Mouse (Mus musculus) embryonic facial prominence, embryonic 15.5 days (tissue): ENCODE data around the gene Tmem251. TPM values are rescaled to one million over a fixed set of nuclear protein-coding genes. Genes with fewer than 3 reads are reported as not detected.

Experiments
- ATAC-seq: fragments of 200-750 bp; cut with Nextera tagmentation; 2 replicates; pipeline ENCODE4 v1.8.0; 2017; ENCODE audit warnings: low read depth, moderate TSS enrichment; ENCODE audit not compliant: insufficient number of reproducible peaks, low FRiP score, low TSS enrichment
- H3K27ac ChIP-seq: fragments of 300-500 bp; sonication (generic); replicated peaks from 2 replicates; pipeline ENCODE4 v1.5.1; 2015; ENCODE audit warnings: mild to moderate bottlenecking, inconsistent platforms
- H3K27me3 ChIP-seq: fragments of 300-500 bp; sonication (generic); 2 replicates; pipeline ENCODE4 v1.6.1; 2015; ENCODE audit warnings: inconsistent platforms
- H3K36me3 ChIP-seq: fragments of 300-500 bp; sonication (generic); 2 replicates; pipeline ENCODE4 v1.6.1; 2015; ENCODE audit warnings: mild to moderate bottlenecking, inconsistent platforms
- H3K4me1 ChIP-seq: fragments of 300-500 bp; sonication (generic); 2 replicates; pipeline ENCODE4 v1.6.1; 2015; ENCODE audit warnings: inconsistent platforms
- H3K4me2 ChIP-seq: fragments of 300-500 bp; sonication (generic); replicated peaks from 2 replicates; pipeline ENCODE4 v1.6.1; 2015; ENCODE audit warnings: mild to moderate bottlenecking, inconsistent platforms
- H3K4me3 ChIP-seq: fragments of 300-500 bp; sonication (generic); replicated peaks from 2 replicates; pipeline ENCODE4 v1.5.1; 2015; ENCODE audit warnings: mild to moderate bottlenecking, inconsistent platforms
- H3K9ac ChIP-seq: fragments of 300-500 bp; sonication (generic); 2 replicates; pipeline ENCODE4 v1.6.1; 2015; ENCODE audit warnings: inconsistent platforms
- H3K9me3 ChIP-seq: fragments of 300-500 bp; sonication (generic); replicated peaks from 2 replicates; pipeline ENCODE4 v1.6.1; 2016; ENCODE audit warnings: inconsistent platforms
- WGBS: fragments of 180-500 bp; shearing (Covaris S2); methylation state at CpG from one replicate; pipeline ENCODE4 v1.1.7; 2015; 5-methylcytosine and 5-hydroxymethylcytosine counted together
- polyA plus RNA-seq: library from polyadenylated mRNA; unstranded; fragments of >200 nt; fragmentation: Nextera tagmentation; extraction: Ambion mirVana; gene quantifications from 2 replicates; pipeline ENCODE4 v1.2.1, GENCODE M21; 2015

The Tmem251 gene
- polyA plus RNA-seq, 1 experiment from 2014 or later, result 8.7 TPM

GRCm38 (mm10) chr12:102703441-102703840, 40.1 kb upstream of the Tmem251 start:
- peak overlapping the region; percentile 96 for H3K4me2 ChIP-seq
- H3K9me3 ChIP-seq, result no peaks in the 10 kb centered on the region
- peak overlapping the region; percentile 76 for H3K4me3 ChIP-seq
- H3K36me3 ChIP-seq, result no peaks in the 10 kb centered on the region
- 39% methylated on average over 6 of the region's 6 CpGs for WGBS
- H3K27ac ChIP-seq, result peak overlapping the region; percentile 85; the same call in 1 of the 2 replicates
- H3K27me3 ChIP-seq, result no peaks in the 10 kb centered on the region
- no peak for ATAC-seq
- peaks cover 47% of the 10 kb centered on the region for H3K4me1 ChIP-seq
- no peak overlapping the region for H3K9ac ChIP-seq

- peak overlapping the region; percentile 76 for H3K4me3 ChIP-seq
- peaks cover 42% of the 10 kb centered on the region for H3K4me1 ChIP-seq
- no peak for ATAC-seq
- peak overlapping the region; percentile 52; the same call in 1 of the 2 replicates for H3K27ac ChIP-seq
- peak overlapping the region; percentile 96 for H3K4me2 ChIP-seq
- H3K9ac ChIP-seq, result peak overlapping the region; percentile 37
- no peaks in the 10 kb centered on the region for H3K27me3 ChIP-seq
- no peaks in the 10 kb centered on the region for H3K36me3 ChIP-seq
- WGBS, result 7% methylated on average over 17 of the region's 17 CpGs
- no peaks in the 10 kb centered on the region for H3K9me3 ChIP-seq
These were observed 39.6 kb upstream of the Tmem251 start for GRCm38 (mm10) chr12:102703921-102704408.

- Histone ChIP-seq H3K4me2 (peak within 1 kb of the TSS; percentile 96), H3K4me1 (peaks cover 36% of the 10 kb centered on the region), H3K9ac (peak within 1 kb of the TSS; percentile 75), H3K27me3 (no peaks in the 10 kb centered on the region), H3K36me3 (no peaks in the 10 kb centered on the region), H3K27ac (peak within 1 kb of the TSS; percentile 89), H3K9me3 (no peaks in the 10 kb centered on the region), H3K4me3 (peak within 1 kb of the TSS; percentile 76)
- peak; percentile 90 for ATAC-seq
- under 1% methylated on average over 55 of the region's 105 CpGs for WGBS
These were observed 38.9 kb upstream of the Tmem251 start, which contains the start of gene Itpk1 for GRCm38 (mm10) chr12:102704457-102705198. Gene Itpk1, minus strand, starts transcription at chr12:102704930.

DNA sequence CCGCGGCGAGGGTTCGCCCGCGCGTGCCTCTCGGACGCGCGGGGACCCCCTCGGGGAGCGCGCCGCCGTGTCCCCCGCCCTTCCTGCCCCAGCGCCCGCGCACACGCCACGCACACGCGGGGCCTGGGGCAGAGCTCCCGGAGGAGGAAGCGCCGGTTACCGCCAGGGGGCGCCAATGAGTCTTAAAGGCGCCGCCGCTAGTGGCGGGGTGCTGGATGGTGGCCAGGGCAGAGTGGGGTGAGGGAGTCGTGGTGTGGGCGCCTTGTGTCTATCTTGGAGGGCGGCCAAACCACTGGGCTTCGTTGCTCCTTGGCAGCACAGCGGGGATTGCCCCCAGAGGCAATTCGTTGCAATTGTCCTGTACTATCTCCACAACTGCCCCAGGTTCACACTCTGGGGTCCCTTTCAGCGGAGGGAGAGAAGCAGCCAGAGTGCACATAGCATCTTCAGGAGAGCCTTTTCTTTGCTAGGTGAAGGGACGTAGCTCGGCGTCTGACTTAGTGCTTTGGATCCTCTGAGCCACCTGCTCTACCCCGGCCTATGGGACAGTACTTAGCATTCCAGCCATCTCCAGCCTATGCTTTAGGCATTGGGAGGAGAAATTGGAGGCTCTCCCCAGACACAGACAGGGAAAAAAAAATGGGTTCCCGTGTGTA, 38.2 kb upstream of the Tmem251 start:
- ATAC-seq, result peak; percentile 68
- WGBS, result 1% methylated on average over 45 of the region's 45 CpGs

GRCm38 (mm10) chr12:102705906-102706640, 37.5 kb upstream of the Tmem251 start:
- peak overlapping the region; percentile 76; the same call in 1 of the 2 replicates for H3K4me3 ChIP-seq
- H3K9ac ChIP-seq, result no peak overlapping the region
- H3K9me3 ChIP-seq, result no peaks in the 10 kb centered on the region
- H3K4me1 ChIP-seq, result peaks cover 29% of the 10 kb centered on the region
- no peak for ATAC-seq
- WGBS, result 69% methylated on average over 6 of the region's 6 CpGs
- H3K27ac ChIP-seq, result no peak overlapping the region
- H3K4me2 ChIP-seq, result peak overlapping the region; percentile 96
- no peaks in the 10 kb centered on the region for H3K27me3 ChIP-seq
- H3K36me3 ChIP-seq, result no peaks in the 10 kb centered on the region

More for the DNA sequence above, 38.2 kb upstream of the Tmem251 start:
- peak overlapping the region; percentile 89 for H3K27ac ChIP-seq
- H3K4me2 ChIP-seq, result peak overlapping the region; percentile 96
- no peaks in the 10 kb centered on the region for H3K27me3 ChIP-seq
- H3K9ac ChIP-seq, result peak overlapping the region; percentile 75
- H3K9me3 ChIP-seq, result no peaks in the 10 kb centered on the region
- peak overlapping the region; percentile 76 for H3K4me3 ChIP-seq
- no peaks in the 10 kb centered on the region for H3K36me3 ChIP-seq
- peaks cover 29% of the 10 kb centered on the region for H3K4me1 ChIP-seq

- Histone ChIP-seq H3K27ac (no peak overlapping the region), H3K9me3 (no peaks in the 10 kb centered on the region), H3K4me3 (no peak overlapping the region), H3K4me2 (no peak overlapping the region), H3K27me3 (no peaks in the 10 kb centered on the region), H3K9ac (no peak overlapping the region), H3K36me3 (no peaks in the 10 kb centered on the region), H3K4me1 (peaks cover 29% of the 10 kb centered on the region)
- no peak for ATAC-seq
- 78% methylated on average over 10 of the region's 10 CpGs for WGBS
These were observed 36.6 kb upstream of the Tmem251 start for GRCm38 (mm10) chr12:102706833-102707463.

GRCm38 (mm10) chr12:102708220-102708619, 35.3 kb upstream of the Tmem251 start:
- Histone ChIP-seq H3K4me2 (no peak overlapping the region), H3K4me1 (peaks cover 21% of the 10 kb centered on the region), H3K36me3 (no peaks in the 10 kb centered on the region), H3K9ac (no peak overlapping the region), H3K27me3 (no peaks in the 10 kb centered on the region), H3K27ac (no peak overlapping the region), H3K9me3 (no peaks in the 10 kb centered on the region), H3K4me3 (no peak overlapping the region)
- WGBS, result 78% methylated on average over 11 of the region's 11 CpGs
- ATAC-seq, result no peak

GRCm38 (mm10) chr12:102709896-102710295, 33.7 kb upstream of the Tmem251 start:
- ATAC-seq, result no peak
- Histone ChIP-seq H3K36me3 (no peaks in the 10 kb centered on the region), H3K9me3 (no peaks in the 10 kb centered on the region), H3K4me1 (peaks cover 13% of the 10 kb centered on the region), H3K27ac (no peak overlapping the region), H3K27me3 (no peaks in the 10 kb centered on the region), H3K4me3 (no peak overlapping the region), H3K4me2 (no peak overlapping the region), H3K9ac (no peak overlapping the region)
- WGBS, result 78% methylated on average over 5 of the region's 5 CpGs

DNA sequence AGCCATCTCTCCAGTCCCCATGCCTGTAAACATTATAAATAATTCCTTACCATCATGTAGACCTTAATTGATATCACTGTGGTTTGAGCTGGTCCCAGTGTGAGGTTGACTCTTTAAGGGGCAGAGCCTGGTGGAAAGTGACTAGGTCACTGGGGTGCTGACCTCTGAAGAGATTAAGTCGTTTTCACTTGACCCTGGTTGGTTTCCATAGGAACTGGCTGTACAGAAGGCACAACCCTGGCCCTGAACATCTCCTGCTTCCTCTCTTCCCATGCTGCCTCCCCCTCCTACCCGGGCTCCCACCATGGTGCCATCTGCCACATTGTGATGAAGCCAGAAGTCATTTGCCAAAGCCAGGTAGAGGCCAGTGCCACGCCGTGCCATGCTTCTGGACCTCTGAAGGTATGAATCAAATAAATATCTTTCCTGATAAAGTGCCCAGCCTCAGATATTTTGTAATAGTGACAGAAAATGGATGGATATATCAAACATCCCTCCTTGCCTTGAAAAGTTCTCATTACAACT, 32.6 kb upstream of the Tmem251 start:
- Histone ChIP-seq H3K4me3 (no peak overlapping the region), H3K36me3 (no peaks in the 10 kb centered on the region), H3K9ac (no peak overlapping the region), H3K27me3 (no peaks in the 10 kb centered on the region), H3K4me2 (no peak overlapping the region), H3K4me1 (peaks cover 4% of the 10 kb centered on the region), H3K9me3 (no peaks in the 10 kb centered on the region), H3K27ac (no peak overlapping the region)
- 56% methylated on average over 4 of the region's 4 CpGs for WGBS
- ATAC-seq, result no peak

DNA sequence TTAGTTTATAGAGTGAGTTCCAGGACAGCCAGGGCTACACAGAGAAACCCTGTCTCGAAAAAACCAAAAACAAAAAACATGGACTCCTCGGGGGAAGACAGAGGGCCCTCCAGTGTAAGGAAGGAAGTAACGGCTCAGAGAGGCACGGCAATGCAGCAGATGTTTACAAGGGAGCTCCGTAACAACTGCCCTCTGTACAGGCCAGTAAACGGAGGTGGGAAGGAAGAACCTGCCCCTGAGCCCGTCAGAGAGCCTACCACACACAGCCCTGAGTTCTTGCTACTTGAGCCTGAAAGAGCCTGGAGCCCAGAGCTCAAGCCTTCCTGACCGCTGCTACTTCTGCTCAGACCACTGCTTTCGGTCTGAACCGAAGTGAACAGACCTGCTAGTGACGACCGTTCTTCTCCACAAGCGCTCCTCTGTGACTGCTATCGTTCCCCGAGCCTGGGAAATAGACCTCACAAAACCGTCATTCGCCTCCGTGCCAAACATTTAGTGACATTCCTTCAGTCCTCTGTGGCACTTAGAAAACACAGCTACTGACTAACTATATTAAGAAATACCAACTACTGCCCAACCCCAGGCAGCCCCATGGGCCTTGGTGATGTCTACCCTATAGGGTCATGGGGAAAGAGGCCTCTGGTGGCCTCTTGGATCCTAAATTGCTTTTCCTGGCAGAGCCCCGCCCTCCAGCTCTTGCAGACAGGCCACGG, 30.3 kb upstream of the Tmem251 start:
- H3K36me3 ChIP-seq, result no peaks in the 10 kb centered on the region
- H3K27me3 ChIP-seq, result no peaks in the 10 kb centered on the region
- WGBS, result 57% methylated on average over 20 of the region's 20 CpGs
- H3K4me3 ChIP-seq, result no peak overlapping the region
- no peak for ATAC-seq
- H3K9me3 ChIP-seq, result no peaks in the 10 kb centered on the region
- no peak overlapping the region for H3K4me2 ChIP-seq
- no peak overlapping the region for H3K9ac ChIP-seq
- 0 out of 2 replicates have a peak, but pooled peaks cover 2% of the 10 kb centered on the region for H3K4me1 ChIP-seq
- H3K27ac ChIP-seq, result no peak overlapping the region
